Mouse (Mus musculus): Measurements from ENCODE around the gene Vmn1r53. TPM values are rescaled to one million over a fixed set of nuclear protein-coding genes. Genes with fewer than 3 reads are reported as not detected.
"Not testable (repeated sequence)": the region's sequence is repeated elsewhere in the genome, so short reads cannot be mapped to it uniquely, and the experiment has no call there.

Gene Vmn1r53
- total RNA-seq (2015) (not detected in 2 replicates), total RNA-seq (2017) (not detected in 2 replicates)

DNA sequence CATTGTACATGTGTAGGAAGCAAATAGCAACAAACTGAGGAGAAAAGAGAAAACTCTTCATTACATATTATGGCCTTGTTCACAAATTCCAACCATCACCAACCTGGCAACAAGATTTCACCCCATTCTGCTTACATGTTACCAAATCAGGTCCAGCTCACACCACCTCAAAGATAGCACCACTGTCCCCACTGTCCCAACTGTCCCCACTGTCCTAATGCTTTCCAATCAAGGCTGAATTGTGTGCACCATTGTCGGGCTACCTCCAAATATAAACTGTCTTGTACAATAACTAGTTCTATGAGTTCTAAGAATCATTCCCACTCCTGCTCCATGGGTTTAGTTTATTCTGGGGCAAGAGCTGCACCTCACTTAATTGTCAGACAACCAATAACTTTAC is at the start of gene Vmn1r53:
Gene Vmn1r53 (minus strand): TSS at position 101 of the 400 bp plus-strand sequence.
- ATAC-seq (replicated peaks; ENCODE audit: poor library complexity): no peak

DNA sequence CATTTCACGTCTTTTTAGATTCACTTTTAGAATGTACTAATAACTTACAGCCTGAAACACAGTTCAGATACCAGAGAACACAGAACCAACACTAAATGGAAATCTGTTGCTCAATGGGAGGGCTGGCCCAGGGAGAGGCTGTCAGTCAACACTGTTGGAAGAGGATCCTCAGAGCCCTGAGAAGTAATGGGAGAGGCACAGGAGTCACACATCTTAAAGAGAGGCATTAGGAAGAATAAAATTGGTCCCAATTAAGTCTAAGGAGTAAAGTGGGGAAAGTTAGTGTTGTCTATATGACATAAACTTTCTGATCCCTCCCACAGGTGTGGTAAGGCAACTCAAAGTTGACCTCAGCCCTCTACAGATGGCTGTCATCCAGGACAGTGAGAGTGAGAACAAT is 21.8 kb upstream of the Vmn1r53 start, which contains the start of gene Vmn1r54:
Gene Vmn1r54 (plus strand): TSS at position 301 of the 400 bp plus-strand sequence.
- no peak for ATAC-seq (replicated peaks; ENCODE audit: poor library complexity)

DNA sequence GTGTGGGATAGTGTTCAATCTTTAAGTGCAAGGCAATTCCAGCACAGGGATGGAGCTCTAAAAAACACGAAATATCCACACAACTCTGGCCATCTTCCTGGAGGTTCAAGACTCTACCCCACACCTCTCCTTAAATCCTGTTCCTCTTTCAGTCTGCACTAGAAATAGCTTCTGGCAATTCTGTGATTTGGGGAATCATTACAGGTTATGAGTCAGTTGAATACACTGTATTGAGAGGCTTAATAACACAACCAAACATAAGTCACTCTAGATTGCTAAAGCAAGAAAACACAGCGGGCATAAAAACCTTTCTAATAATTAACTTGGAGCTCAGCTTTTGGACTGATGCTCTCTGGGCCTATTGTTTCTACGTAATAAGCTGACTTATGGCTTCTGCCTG is 19.8 kb upstream of the Vmn1r53 start:
- ATAC-seq (replicated peaks; ENCODE audit: poor library complexity): no peak

DNA sequence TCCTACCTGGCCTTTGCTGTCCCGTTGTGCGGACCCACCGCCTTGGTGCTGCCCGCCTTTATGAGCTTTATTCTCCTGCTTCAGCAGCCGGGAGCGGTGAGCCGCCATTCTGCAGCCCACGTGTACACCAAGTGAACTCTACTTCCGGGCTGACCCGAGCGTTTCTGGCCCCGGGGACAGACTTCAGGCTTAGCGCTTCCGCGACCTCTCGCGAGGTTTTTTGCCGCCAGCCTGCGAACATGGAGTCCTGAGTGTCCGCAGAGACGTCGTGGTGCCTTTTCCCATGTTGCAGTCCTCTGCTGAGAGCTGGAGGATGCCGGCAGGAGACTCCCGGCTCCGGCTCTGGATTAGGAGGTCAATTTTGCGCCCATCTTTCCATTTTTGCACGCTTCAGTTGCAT is 8.4 kb upstream of the Vmn1r53 start:
- ATAC-seq (replicated peaks; ENCODE audit: poor library complexity): no peak

DNA sequence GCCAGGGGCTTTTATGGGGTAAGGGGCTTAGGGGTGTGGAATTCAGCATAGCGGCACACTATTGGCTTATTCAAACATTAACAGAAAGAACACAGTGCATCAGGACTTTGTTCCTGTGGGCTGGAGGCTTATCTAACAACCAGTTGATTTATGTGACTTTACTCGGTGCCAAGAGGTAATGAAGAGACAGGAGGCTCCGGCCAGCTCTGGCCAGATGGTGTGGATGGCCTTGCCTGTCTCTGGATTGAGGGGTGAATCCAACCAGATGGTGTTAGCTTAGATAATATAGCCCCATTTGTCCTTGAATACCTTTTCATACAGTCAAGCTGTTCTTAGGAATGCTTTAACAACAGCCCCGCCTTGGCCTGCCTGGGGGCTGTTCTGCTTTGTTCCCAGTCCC is 7.9 kb upstream of the Vmn1r53 start:
- not testable (repeated sequence) for ATAC-seq (replicated peaks; ENCODE audit: poor library complexity)

DNA sequence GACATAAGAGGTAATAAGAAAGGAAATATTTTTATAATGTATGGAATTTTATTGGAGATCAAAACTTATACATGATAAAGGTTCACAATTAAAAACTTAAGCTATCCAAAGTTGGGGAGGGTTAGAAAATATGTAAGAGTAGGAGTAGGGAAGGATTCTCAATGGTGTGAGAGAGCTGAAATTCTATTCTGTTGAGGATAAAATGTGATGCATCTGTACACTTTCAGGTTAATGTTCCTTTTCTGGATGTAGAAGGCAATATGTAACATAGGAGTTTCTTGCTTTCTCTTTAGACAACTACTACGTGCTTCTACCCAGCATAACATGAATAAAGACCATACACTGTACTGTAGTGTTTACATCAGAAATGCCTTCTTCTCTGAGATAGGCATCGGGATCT is 21.7 kb downstream of the Vmn1r53 start, which contains the start of gene V1ra8:
Gene V1ra8 (plus strand): TSS at position 301 of the 400 bp plus-strand sequence.
- ATAC-seq (replicated peaks; ENCODE audit: poor library complexity): not testable (repeated sequence)

DNA sequence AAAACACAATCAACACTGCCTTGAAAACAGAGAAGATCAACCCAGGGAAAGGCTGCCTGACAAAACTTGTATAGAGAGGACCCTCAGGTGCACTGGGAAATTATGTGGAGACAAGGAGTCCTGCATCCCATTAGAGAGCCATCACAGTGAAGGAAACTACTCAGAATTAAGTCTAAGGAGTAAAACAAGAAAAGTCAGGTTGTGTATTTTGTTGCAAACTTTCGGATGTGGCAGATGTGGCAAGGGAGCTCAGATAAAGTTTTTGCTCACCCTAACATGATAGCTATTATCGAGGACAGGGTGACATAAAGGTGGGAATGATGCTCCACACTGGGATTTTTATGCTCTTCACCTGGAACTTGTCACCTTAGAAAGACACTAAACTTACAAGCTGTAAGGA is 49.7 kb downstream of the Vmn1r53 start, which contains the start of gene Vmn1r52:
Gene Vmn1r52 (plus strand): TSS at position 301 of the 400 bp plus-strand sequence.
- ATAC-seq (replicated peaks; ENCODE audit: poor library complexity): no peak

Other genes starting within 250 kb of the Vmn1r53 start
- not detected in 2 replicates for gene Vmn1r47, start 208.3 kb downstream of the Vmn1r53 start, total RNA-seq (2015)
- not detected in 2 replicates for gene Vmn1r47, start 208.3 kb downstream of the Vmn1r53 start, total RNA-seq (2017)
- gene Vmn1r48, start 187.6 kb downstream of the Vmn1r53 start, total RNA-seq (2015): not detected in 2 replicates
- gene Vmn1r48, start 187.6 kb downstream of the Vmn1r53 start, total RNA-seq (2017): not detected in 2 replicates
- not detected in 2 replicates for gene Vmn1r49, start 145.9 kb downstream of the Vmn1r53 start, total RNA-seq (2015)
- gene Vmn1r49, start 145.9 kb downstream of the Vmn1r53 start, total RNA-seq (2017): not detected in 2 replicates
- gene Vmn1r50, start 123.0 kb downstream of the Vmn1r53 start, total RNA-seq (2015): not detected in 2 replicates
- not detected in 2 replicates for gene Vmn1r50, start 123.0 kb downstream of the Vmn1r53 start, total RNA-seq (2017)
- not detected in 2 replicates for gene Vmn1r51, start 101.8 kb downstream of the Vmn1r53 start, total RNA-seq (2015)
- gene Vmn1r51, start 101.8 kb downstream of the Vmn1r53 start, total RNA-seq (2017): not detected in 2 replicates
- gene Vmn1r52, start 49.6 kb downstream of the Vmn1r53 start, total RNA-seq (2015): not detected in 2 replicates
- not detected in 2 replicates for gene Vmn1r52, start 49.6 kb downstream of the Vmn1r53 start, total RNA-seq (2017)
- gene V1ra8, start 21.6 kb downstream of the Vmn1r53 start, total RNA-seq (2015): not detected in 2 replicates
- gene V1ra8, start 21.6 kb downstream of the Vmn1r53 start, total RNA-seq (2017): not detected in 2 replicates
- gene Vmn1r54, start 21.9 kb upstream of the Vmn1r53 start, total RNA-seq (2015): not detected in 2 replicates
- not detected in 2 replicates for gene Vmn1r54, start 21.9 kb upstream of the Vmn1r53 start, total RNA-seq (2017)
- not detected in 2 replicates for gene BC048671, start 76.8 kb upstream of the Vmn1r53 start, total RNA-seq (2015)
- not detected in 2 replicates for gene BC048671, start 76.8 kb upstream of the Vmn1r53 start, total RNA-seq (2017)
- gene Chst13, start 100.7 kb upstream of the Vmn1r53 start, total RNA-seq (2015): 17.3 and 20.7 TPM in 2 replicates
- gene Chst13, start 100.7 kb upstream of the Vmn1r53 start, total RNA-seq (2017): 10.9 and 11.3 TPM in 2 replicates
- gene Uroc1, start 108.8 kb upstream of the Vmn1r53 start, total RNA-seq (2015): not detected in 2 replicates
- not detected in 2 replicates for gene Uroc1, start 108.8 kb upstream of the Vmn1r53 start, total RNA-seq (2017)
- gene Zxdc, start 145.1 kb upstream of the Vmn1r53 start, total RNA-seq (2015): 11.1 and 11.8 TPM in 2 replicates
- 8.7 and 9.6 TPM in 2 replicates for gene Zxdc, start 145.1 kb upstream of the Vmn1r53 start, total RNA-seq (2017)
- not detected in 2 replicates for gene Cfap100, start 204.4 kb upstream of the Vmn1r53 start, total RNA-seq (2015)
- not detected in 2 replicates for gene Cfap100, start 204.4 kb upstream of the Vmn1r53 start, total RNA-seq (2017)
- 0.22 TPM in 1 of 2 replicates, not detected in the other for gene Klf15, start 238.1 kb upstream of the Vmn1r53 start, total RNA-seq (2015)
- gene Klf15, start 238.1 kb upstream of the Vmn1r53 start, total RNA-seq (2017): not detected in 2 replicates